Mouse (Mus musculus) heart, embryonic 10.5 days (tissue): ENCODE results near the gene Klhl10. TPM values are rescaled to one million over a fixed set of nuclear protein-coding genes. Genes with fewer than 3 reads are reported as not detected.

ENCODE experiments used
- DNase-seq: peaks from one replicate; pipeline ENCODE4 v3.0.0-alpha.2; 2017; ENCODE audit warnings: low spot score
- H3K27ac ChIP-seq: fragments of 300-500 bp; sonication (generic); 2 replicates; pipeline ENCODE4 v1.5.1; 2016; ENCODE audit warnings: mild to moderate bottlenecking
- H3K27me3 ChIP-seq: fragments of 300-500 bp; sonication (generic); 2 replicates; pipeline ENCODE4 v1.6.1; 2016; ENCODE audit warnings: mild to moderate bottlenecking; ENCODE audit not compliant: poor library complexity, insufficient read depth, severe bottlenecking
- H3K36me3 ChIP-seq: fragments of 300-500 bp; sonication (generic); 2 replicates; pipeline ENCODE4 v1.6.1; 2016; ENCODE audit warnings: mild to moderate bottlenecking, moderate library complexity
- H3K4me1 ChIP-seq: fragments of 300-500 bp; sonication (generic); 2 replicates; pipeline ENCODE4 v1.6.1; 2016; ENCODE audit warnings: mild to moderate bottlenecking
- H3K4me3 ChIP-seq: fragments of 300-500 bp; sonication (generic); 2 replicates; pipeline ENCODE4 v1.5.1; 2016; ENCODE audit warnings: mild to moderate bottlenecking, moderate library complexity
- H3K9me3 ChIP-seq: fragments of 300-500 bp; sonication (generic); 2 replicates; pipeline ENCODE4 v1.6.1; 2016; ENCODE audit warnings: mild to moderate bottlenecking, moderate library complexity
- WGBS: fragments of 180-500 bp; shearing (Covaris S2); methylation state at CpG from one replicate; pipeline ENCODE4 v1.1.7; 2016; 5-methylcytosine and 5-hydroxymethylcytosine counted together
- polyA plus RNA-seq: library from polyadenylated mRNA; unstranded; fragments of >200 nt; fragmentation: Nextera tagmentation; extraction: Ambion mirVana; gene quantifications from 2 replicates; pipeline ENCODE4 v1.2.1, GENCODE M21; 2016

Klhl10 gene
- polyA plus RNA-seq: 0.71 and 0.90 TPM in 2 replicates

GRCm38 (mm10) chr11:100441797-100442196 lies at the start of gene Klhl10, which contains the start of gene Nt5c3b:
TSS of gene Klhl10 (plus strand) at chr11:100441917.
TSS of gene Nt5c3b (minus strand) at chr11:100441808.
- H3K4me3 ChIP-seq: peak within 1 kb of the TSS; percentile 92
- peaks cover 23% of the 10 kb centered on the region for H3K36me3 ChIP-seq
- H3K27me3 ChIP-seq: no peaks in the 10 kb centered on the region
- H3K9me3 ChIP-seq: no peaks in the 10 kb centered on the region
- H3K4me1 ChIP-seq: peaks cover 25% of the 10 kb centered on the region; the same call in 1 of the 2 replicates
- DNase-seq: no peak
- peak within 1 kb of the TSS; percentile 96 for H3K27ac ChIP-seq
- WGBS: 84% methylated on average over 8 of the region's 8 CpGs

GRCm38 (mm10) chr11:100392958-100393357 lies 48.8 kb upstream of the Klhl10 start:
- peak overlapping the region; percentile 31; the same call in 1 of the 2 replicates for H3K27ac ChIP-seq
- H3K27me3 ChIP-seq: no peaks in the 10 kb centered on the region
- 0 out of 2 replicates have a peak overlapping the region, but pooled peaks have one; percentile 1 for H3K4me3 ChIP-seq
- H3K36me3 ChIP-seq: peaks cover 16% of the 10 kb centered on the region
- peaks cover 96% of the 10 kb centered on the region for H3K4me1 ChIP-seq
- DNase-seq: no peak
- H3K9me3 ChIP-seq: no peaks in the 10 kb centered on the region
- WGBS: 77% methylated on average over 5 of the region's 5 CpGs

GRCm38 (mm10) chr11:100393733-100394132 lies 48.0 kb upstream of the Klhl10 start:
- H3K4me1 ChIP-seq: peaks cover 93% of the 10 kb centered on the region
- H3K4me3 ChIP-seq: no peak overlapping the region
- no peak for DNase-seq
- H3K27ac ChIP-seq: peak overlapping the region; percentile 31; the same call in 1 of the 2 replicates
- H3K27me3 ChIP-seq: no peaks in the 10 kb centered on the region
- H3K36me3 ChIP-seq: peaks cover 16% of the 10 kb centered on the region
- H3K9me3 ChIP-seq: no peaks in the 10 kb centered on the region
- 59% methylated on average over 7 of the region's 7 CpGs for WGBS

GRCm38 (mm10) chr11:100394353-100395074 lies 47.2 kb upstream of the Klhl10 start:
- Histone ChIP-seq H3K36me3 (peaks cover 16% of the 10 kb centered on the region), H3K27ac (peak overlapping the region; percentile 92), H3K4me1 (peaks cover 90% of the 10 kb centered on the region), H3K27me3 (no peaks in the 10 kb centered on the region), H3K9me3 (no peaks in the 10 kb centered on the region), H3K4me3 (peak overlapping the region; percentile 87)
- WGBS: 62% methylated on average over 5 of the region's 5 CpGs
- DNase-seq: no peak

- Histone ChIP-seq H3K27me3 (no peaks in the 10 kb centered on the region), H3K36me3 (peaks cover 16% of the 10 kb centered on the region), H3K9me3 (no peaks in the 10 kb centered on the region), H3K4me1 (peaks cover 90% of the 10 kb centered on the region), H3K27ac (peak overlapping the region; percentile 92), H3K4me3 (peak overlapping the region; percentile 87)
- DNase-seq: no peak
- WGBS: 8% methylated on average over 11 of the region's 11 CpGs
Observed at GRCm38 (mm10) chr11:100395200-100395599, 46.5 kb upstream of the Klhl10 start.

- peaks cover 89% of the 10 kb centered on the region for H3K4me1 ChIP-seq
- H3K27me3 ChIP-seq: no peaks in the 10 kb centered on the region
- peak overlapping the region; percentile 92 for H3K27ac ChIP-seq
- H3K9me3 ChIP-seq: no peaks in the 10 kb centered on the region
- H3K36me3 ChIP-seq: peaks cover 16% of the 10 kb centered on the region
- DNase-seq: no peak
- 17% methylated on average over 17 of the region's 17 CpGs for WGBS
- peak overlapping the region; percentile 87 for H3K4me3 ChIP-seq
Observed at GRCm38 (mm10) chr11:100395861-100396631, 45.7 kb upstream of the Klhl10 start.

- no peaks in the 10 kb centered on the region for H3K9me3 ChIP-seq
- peaks cover 91% of the 10 kb centered on the region for H3K4me1 ChIP-seq
- no peaks in the 10 kb centered on the region for H3K27me3 ChIP-seq
- H3K36me3 ChIP-seq: peaks cover 16% of the 10 kb centered on the region
- DNase-seq: no peak
- peak overlapping the region; percentile 92 for H3K27ac ChIP-seq
- peak overlapping the region; percentile 87 for H3K4me3 ChIP-seq
- WGBS: 2% methylated on average over 42 of the region's 42 CpGs
Observed at GRCm38 (mm10) chr11:100396886-100397599, 44.7 kb upstream of the Klhl10 start.

- no peaks in the 10 kb centered on the region for H3K9me3 ChIP-seq
- DNase-seq: peak; percentile 100
- no peaks in the 10 kb centered on the region for H3K27me3 ChIP-seq
- H3K4me3 ChIP-seq: peak within 1 kb of the TSS; percentile 87
- 1% methylated on average over 37 of the region's 37 CpGs for WGBS
- peaks cover 91% of the 10 kb centered on the region for H3K4me1 ChIP-seq
- peaks cover 11% of the 10 kb centered on the region; the same call in 1 of the 2 replicates for H3K36me3 ChIP-seq
- H3K27ac ChIP-seq: peak within 1 kb of the TSS; percentile 92
Observed at GRCm38 (mm10) chr11:100397600-100398389, 43.9 kb upstream of the Klhl10 start, which contains the start of gene Jup. TSS of gene Jup (minus strand) at chr11:100397763.

GRCm38 (mm10) chr11:100398517-100398916 lies 43.2 kb upstream of the Klhl10 start:
- H3K4me1 ChIP-seq: peaks cover 91% of the 10 kb centered on the region
- peak overlapping the region; percentile 87; the same call in 1 of the 2 replicates for H3K4me3 ChIP-seq
- H3K36me3 ChIP-seq: peaks cover 6% of the 10 kb centered on the region; the same call in 1 of the 2 replicates
- no peak for DNase-seq
- no peaks in the 10 kb centered on the region for H3K9me3 ChIP-seq
- H3K27ac ChIP-seq: no peak overlapping the region
- WGBS: 88% methylated on average over 7 of the region's 7 CpGs
- no peaks in the 10 kb centered on the region for H3K27me3 ChIP-seq

GRCm38 (mm10) chr11:100399320-100399719 lies 42.4 kb upstream of the Klhl10 start:
- Histone ChIP-seq H3K9me3 (no peaks in the 10 kb centered on the region), H3K27me3 (no peaks in the 10 kb centered on the region), H3K4me3 (no peak overlapping the region), H3K4me1 (peaks cover 91% of the 10 kb centered on the region), H3K27ac (no peak overlapping the region), H3K36me3 (no peaks in the 10 kb centered on the region)
- WGBS: 75% methylated on average over 9 of the region's 9 CpGs
- no peak for DNase-seq

GRCm38 (mm10) chr11:100399727-100400538 lies 41.8 kb upstream of the Klhl10 start:
- WGBS: 77% methylated on average over 12 of the region's 12 CpGs
- H3K36me3 ChIP-seq: no peaks in the 10 kb centered on the region
- no peak overlapping the region for H3K4me3 ChIP-seq
- H3K27ac ChIP-seq: peak overlapping the region; percentile 88
- H3K27me3 ChIP-seq: no peaks in the 10 kb centered on the region
- H3K9me3 ChIP-seq: no peaks in the 10 kb centered on the region
- H3K4me1 ChIP-seq: peaks cover 90% of the 10 kb centered on the region
- no peak for DNase-seq
